10 mouse cellular contexts compared by ENCODE assay signal in genomic region chr10:107752351-107753143, GRCm38 (mm10). TPM values are rescaled to one million over a fixed set of nuclear protein-coding genes. Genes with fewer than 3 reads are reported as not detected.
DNase-seq lines count a peak whose midpoint lies in the region; ATAC-seq and TF ChIP-seq lines count a peak whose summit lies in the region.
"Had no signal": no experiment of that assay in that cellular context is flagged by ENCODE, and none has a peak within 500 bp of the region (broad histone marks: within the 10 kb centered on the region; RNA-seq: fewer than 3 reads in every experiment).

No protein-coding gene starts in this region.

- 22% methylated on average over 14 of the region's 15 CpGs for WGBS in midbrain, postnatal 0 days

- no peaks in the 10 kb centered on the region for H3K9me3 ChIP-seq in midbrain, postnatal 0 days (ENCODE audit: low read length)

- no peaks in the 10 kb centered on the region for H3K36me3 ChIP-seq in midbrain, postnatal 0 days (ENCODE audit: insufficient read depth, low read length)
- H3K36me3 ChIP-seq: G1E had no signal

- DNase-seq in kidney, postnatal 4 days: peak; percentile 12 to 20
- no peak for DNase-seq in kidney, postnatal 14 days
- DNase-seq in frontal cortex, postnatal 14 days (ENCODE audit: low spot score in 2 of 2): peak; percentile 56 to 58
- peak; percentile 20 to 61 for DNase-seq in layer of hippocampus, postnatal 14 days (ENCODE audit: low spot score in 2 of 2)
- DNase-seq in midbrain, postnatal 0 days (ENCODE audit: low spot score): peak; percentile 54
- DNase-seq in cerebellum, adult 11-12 months: no peak
- no peak for DNase-seq in urinary bladder, adult 2 months (ENCODE audit: low spot score)

- H3K27ac ChIP-seq in midbrain, postnatal 0 days (ENCODE audit: low read depth, low read length): no peak overlapping the region

- no peaks in the 10 kb centered on the region for H3K4me1 ChIP-seq in midbrain, postnatal 0 days (ENCODE audit: insufficient read depth, low read length)

- H3K27me3 ChIP-seq in midbrain, postnatal 0 days (ENCODE audit: insufficient read depth, low read length): no peaks in the 10 kb centered on the region

- no peak for TF ChIP-seq CTCF in midbrain, postnatal 0 days (IDR thresholded peaks at IDR 0.05)

- H3K4me2 ChIP-seq in midbrain, postnatal 0 days (ENCODE audit: low read depth, low read length, poor library complexity, severe bottlenecking): peak overlapping the region; percentile 40

- 0 out of 2 replicates have a peak, but pooled peaks have one; percentile 23 for ATAC-seq in midbrain, postnatal 0 days (ENCODE audit: low FRiP score)
- no peak for ATAC-seq in CD4-positive, CD25-positive, alpha-beta regulatory T cell, adult 4 months

- no peak overlapping the region for H3K9ac ChIP-seq in midbrain, postnatal 0 days (replicated peaks; ENCODE audit: low read length, poor library complexity, severe bottlenecking)

- H3K4me3 ChIP-seq in midbrain, postnatal 0 days (ENCODE audit: low read depth, low read length): peak overlapping the region; percentile 13; the same call in 1 of the 2 replicates

RNA-seq across cellular contexts. Expression of gene Ptprq, which starts 32.7 kb away (rescaled TPM):
- under 1 TPM; 0.23 to 0.24 TPM for total RNA-seq in layer of hippocampus, postnatal 14 days (2021)
- 0.38 and 0.66 TPM in 2 replicates for total RNA-seq in midbrain, postnatal 0 days (2014; rRNA removed)
- 0.04 and 0.09 TPM in 2 replicates for polyA plus RNA-seq in midbrain, postnatal 0 days (2015; fragmentation: Nextera tagmentation; extraction: Ambion mirVana)
- polyA plus RNA-seq in urinary bladder, adult 2 months (2012; rRNA removed): 0.19 and 0.22 TPM in 2 replicates
- polyA plus RNA-seq in CD4-positive, CD25-positive, alpha-beta regulatory T cell, adult 4 months (2017; shearing (Covaris generic)): not detected
- total RNA-seq: hematopoietic stem cell, adult 5-6 weeks had no signal
- polyA plus RNA-seq: G1E had no signal

Comparison
In these comparisons a context has a peak if more than half of its experiments do, and no peak if none do; other contexts are left out.
1. DNase-seq: peak in kidney, postnatal 4 days (2 of 2), frontal cortex, postnatal 14 days (2 of 2), layer of hippocampus, postnatal 14 days (2 of 2) and midbrain, postnatal 0 days (single experiment); none in kidney, postnatal 14 days (single experiment), cerebellum, adult 11-12 months (single experiment) and urinary bladder, adult 2 months (single experiment).